Mouse (Mus musculus): ENCODE results near the gene Exoc4.

GRCm38 (mm10) chr6:33241250-33241649 is 7.6 kb upstream of the Exoc4 start:
- TF ChIP-seq CTCF (IDR thresholded peaks at IDR 0.05; ENCODE audit: low read depth): no peak
- TF ChIP-seq EP300 (IDR thresholded peaks at IDR 0.05; ENCODE audit: low read depth): no peak
